Mouse (Mus musculus) embryonic facial prominence, embryonic 14.5 days (tissue): ENCODE measurements around the gene Mep1a. TPM values are rescaled to one million over a fixed set of nuclear protein-coding genes. Genes with fewer than 3 reads are reported as not detected.

Source experiments
- ATAC-seq: fragments of 200-750 bp; cut with Nextera tagmentation; 2 replicates; pipeline ENCODE4 v1.8.0; 2017; ENCODE audit warnings: low read depth, moderate number of reproducible peaks, moderate TSS enrichment
- DNase-seq: peaks from one replicate; pipeline ENCODE4 v3.0.0-alpha.2; 2015; ENCODE audit warnings: low spot score
- H3K27ac ChIP-seq: fragments of 300-500 bp; sonication (generic); replicated peaks from 2 replicates; pipeline ENCODE4 v1.5.1; 2014; ENCODE audit warnings: low read depth, mild to moderate bottlenecking, low read length, moderate library complexity
- H3K27me3 ChIP-seq: fragments of 300-500 bp; sonication (generic); replicated peaks from 2 replicates; pipeline ENCODE4 v1.6.1; 2014; ENCODE audit warnings: low read length; ENCODE audit not compliant: control insufficient read depth, insufficient read depth
- H3K36me3 ChIP-seq: fragments of 300-500 bp; sonication (generic); 2 replicates; pipeline ENCODE4 v1.6.1; 2014; ENCODE audit warnings: low read length, mixed read lengths; ENCODE audit not compliant: control insufficient read depth, insufficient read depth
- H3K4me1 ChIP-seq: fragments of 300-500 bp; sonication (generic); 2 replicates; pipeline ENCODE4 v1.6.1; 2014; ENCODE audit warnings: antibody characterized with exemption, low read length; ENCODE audit not compliant: control insufficient read depth, insufficient read depth
- H3K4me2 ChIP-seq: fragments of 300-500 bp; sonication (generic); 2 replicates; pipeline ENCODE4 v1.6.1; 2014; ENCODE audit warnings: low read depth, mild to moderate bottlenecking, low read length, moderate library complexity, mixed read lengths
- H3K4me3 ChIP-seq: fragments of 300-500 bp; sonication (generic); 2 replicates; pipeline ENCODE4 v1.5.1; 2014; ENCODE audit warnings: low read depth, mild to moderate bottlenecking, low read length
- H3K9ac ChIP-seq: fragments of 300-500 bp; sonication (generic); 2 replicates; pipeline ENCODE4 v1.6.1; 2014; ENCODE audit warnings: low read depth, mild to moderate bottlenecking, low read length, moderate library complexity, mixed read lengths
- H3K9me3 ChIP-seq: fragments of 300-500 bp; sonication (generic); 2 replicates; pipeline ENCODE4 v1.6.1; 2016; ENCODE audit warnings: low read length; ENCODE audit not compliant: control insufficient read depth
- WGBS: fragments of 180-500 bp; shearing (Covaris S2); extraction: QIAGEN DNeasy Blood & Tissue Kit; methylation state at CpG from one replicate; pipeline ENCODE4 v1.1.7; 2014; 5-methylcytosine and 5-hydroxymethylcytosine counted together
- polyA plus RNA-seq: library from polyadenylated mRNA; unstranded; fragments of >200 nt; fragmentation: Nextera tagmentation; extraction: Ambion mirVana; gene quantifications from 2 replicates; pipeline ENCODE4 v1.2.1, GENCODE M21; 2014

Mep1a gene
- polyA plus RNA-seq, 1 experiment from 2014 or later, result 0.45 TPM

DNA sequence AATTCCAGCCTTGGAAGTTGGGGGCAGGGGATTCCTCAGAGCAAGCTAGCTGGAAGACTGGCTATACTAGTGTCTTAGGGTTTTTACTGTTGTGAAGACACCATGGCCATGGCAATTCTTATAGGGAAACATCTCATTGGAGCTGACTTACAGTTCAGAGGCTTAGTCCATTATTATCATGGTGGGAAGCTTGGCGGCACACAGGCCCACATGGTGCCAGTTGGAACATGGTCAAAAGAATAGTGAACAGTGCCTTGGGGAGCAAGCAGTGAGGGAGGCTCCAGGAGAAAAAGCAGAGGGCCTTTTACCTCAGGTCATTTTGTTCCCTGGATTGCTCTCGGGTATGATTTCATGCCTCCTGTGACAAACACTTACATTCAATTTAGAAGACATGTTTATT lies 27.9 kb upstream of the Mep1a start:
- Histone ChIP-seq H3K4me3 (no peak overlapping the region), H3K36me3 (no peaks in the 10 kb centered on the region), H3K9ac (no peak overlapping the region), H3K27me3 (no peaks in the 10 kb centered on the region), H3K27ac (no peak overlapping the region), H3K9me3 (no peaks in the 10 kb centered on the region), H3K4me2 (no peak overlapping the region), H3K4me1 (peaks cover 8% of the 10 kb centered on the region; the same call in 1 of the 2 replicates)
- ATAC-seq (no peak), DNase-seq (no peak)
- 70% methylated on average over 2 of the region's 2 CpGs for WGBS

DNA sequence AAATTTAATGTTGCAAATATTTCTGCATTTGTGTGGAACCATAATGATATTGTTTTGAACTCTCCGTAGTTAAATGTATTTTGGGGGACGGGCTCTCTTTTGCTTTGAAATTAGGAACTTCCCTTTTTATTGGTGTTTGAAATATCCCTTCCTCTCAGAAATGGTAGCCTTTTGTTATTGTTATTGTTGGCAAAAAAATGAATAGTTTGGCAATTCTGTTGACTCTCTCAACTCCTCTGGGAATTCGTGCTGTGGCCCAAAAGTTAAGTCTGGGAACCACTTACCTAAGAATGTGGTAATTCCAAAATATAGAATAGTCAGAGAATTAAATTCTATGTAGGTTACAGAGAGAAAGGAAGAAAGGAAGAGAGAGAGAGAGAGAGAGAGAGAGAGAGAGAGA lies 17.6 kb upstream of the Mep1a start:
- DNase-seq, result no peak
- no peak overlapping the region for H3K4me2 ChIP-seq
- H3K4me3 ChIP-seq, result no peak overlapping the region
- H3K27ac ChIP-seq, result no peak overlapping the region
- no peak overlapping the region for H3K9ac ChIP-seq
- ATAC-seq, result no peak
- H3K4me1 ChIP-seq, result no peaks in the 10 kb centered on the region
- WGBS, result 80% methylated on average over 3 of the region's 3 CpGs
- no peaks in the 10 kb centered on the region; the same call in 1 of the 2 replicates for H3K27me3 ChIP-seq
- H3K36me3 ChIP-seq, result no peaks in the 10 kb centered on the region
- peaks cover 4% of the 10 kb centered on the region; the same call in 1 of the 2 replicates for H3K9me3 ChIP-seq

- Histone ChIP-seq H3K27me3 (no peaks in the 10 kb centered on the region; the same call in 1 of the 2 replicates), H3K9ac (no peak overlapping the region), H3K4me2 (no peak overlapping the region), H3K4me1 (no peaks in the 10 kb centered on the region), H3K36me3 (no peaks in the 10 kb centered on the region), H3K4me3 (no peak overlapping the region), H3K27ac (no peak overlapping the region), H3K9me3 (peaks cover 13% of the 10 kb centered on the region)
- peak; percentile 65 for ATAC-seq
- 27% methylated on average over 18 of the region's 18 CpGs for WGBS
- peak; percentile 93 for DNase-seq
These were observed 16.2 kb upstream of the Mep1a start for GRCm38 (mm10) chr17:43518644-43519409.

DNA sequence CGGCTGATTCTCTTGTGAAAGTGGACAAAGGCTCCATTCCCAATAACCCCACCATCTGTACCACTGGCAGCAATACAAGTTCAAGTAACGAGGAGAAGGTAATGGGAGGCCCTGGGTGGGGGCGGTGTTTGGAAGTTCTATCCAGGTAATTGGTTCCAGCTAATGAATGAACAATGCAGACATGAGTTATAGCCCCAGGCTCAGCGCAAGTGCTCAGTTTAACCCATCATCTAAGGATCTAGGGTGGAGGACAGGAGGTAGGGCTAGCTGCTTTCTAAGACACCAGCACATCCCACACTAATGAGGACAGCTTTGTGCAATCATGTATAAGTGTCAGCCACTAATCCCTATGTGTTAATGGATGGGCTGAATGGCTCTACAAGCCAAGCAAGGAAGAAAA lies 8.2 kb upstream of the Mep1a start:
- Histone ChIP-seq H3K36me3 (no peaks in the 10 kb centered on the region), H3K9ac (no peak overlapping the region), H3K27me3 (no peaks in the 10 kb centered on the region), H3K9me3 (peaks cover 13% of the 10 kb centered on the region), H3K4me3 (no peak overlapping the region), H3K4me2 (no peak overlapping the region), H3K4me1 (no peaks in the 10 kb centered on the region), H3K27ac (no peak overlapping the region)
- peak; percentile 27 for DNase-seq
- WGBS, result 58% methylated on average over 4 of the region's 4 CpGs
- ATAC-seq, result peak; percentile 41; the same call in 1 of the 2 replicates

GRCm38 (mm10) chr17:43504594-43504934 lies 2.0 kb upstream of the Mep1a start:
- no peaks in the 10 kb centered on the region for H3K4me1 ChIP-seq
- DNase-seq, result no peak
- H3K27me3 ChIP-seq, result no peaks in the 10 kb centered on the region
- 58% methylated on average over 6 of the region's 6 CpGs for WGBS
- H3K36me3 ChIP-seq, result no peaks in the 10 kb centered on the region
- H3K9ac ChIP-seq, result no peak overlapping the region
- no peak for ATAC-seq
- H3K4me3 ChIP-seq, result no peak overlapping the region
- no peaks in the 10 kb centered on the region for H3K9me3 ChIP-seq
- no peak overlapping the region for H3K4me2 ChIP-seq
- no peak overlapping the region for H3K27ac ChIP-seq

- WGBS, result 69% methylated on average over 4 of the region's 4 CpGs
- no peaks in the 10 kb centered on the region for H3K9me3 ChIP-seq
- H3K36me3 ChIP-seq, result no peaks in the 10 kb centered on the region
- no peak overlapping the region for H3K9ac ChIP-seq
- no peak for ATAC-seq
- no peaks in the 10 kb centered on the region for H3K4me1 ChIP-seq
- H3K27me3 ChIP-seq, result no peaks in the 10 kb centered on the region
- H3K27ac ChIP-seq, result no peak overlapping the region
- no peak overlapping the region for H3K4me3 ChIP-seq
- H3K4me2 ChIP-seq, result no peak overlapping the region
- DNase-seq, result no peak
These were observed 1.4 kb upstream of the Mep1a start for GRCm38 (mm10) chr17:43503861-43504593.

GRCm38 (mm10) chr17:43501631-43502030 lies 981 bp downstream of the Mep1a start:
- no peak overlapping the region for H3K4me3 ChIP-seq
- H3K9me3 ChIP-seq, result no peaks in the 10 kb centered on the region
- no peaks in the 10 kb centered on the region for H3K27me3 ChIP-seq
- no peak overlapping the region for H3K27ac ChIP-seq
- 91% methylated on average over 5 of the region's 5 CpGs for WGBS
- ATAC-seq (no peak), DNase-seq (no peak)
- no peaks in the 10 kb centered on the region for H3K36me3 ChIP-seq
- H3K4me1 ChIP-seq, result no peaks in the 10 kb centered on the region
- no peak overlapping the region for H3K4me2 ChIP-seq
- H3K9ac ChIP-seq, result no peak overlapping the region

- H3K4me3 ChIP-seq, result no peak overlapping the region
- H3K27ac ChIP-seq, result no peak overlapping the region
- no peaks in the 10 kb centered on the region for H3K36me3 ChIP-seq
- H3K4me1 ChIP-seq, result no peaks in the 10 kb centered on the region
- 72% methylated on average over 3 of the region's 3 CpGs for WGBS
- no peak overlapping the region for H3K4me2 ChIP-seq
- no peaks in the 10 kb centered on the region for H3K9me3 ChIP-seq
- no peaks in the 10 kb centered on the region for H3K27me3 ChIP-seq
- H3K9ac ChIP-seq, result no peak overlapping the region
- ATAC-seq (no peak), DNase-seq (no peak)
These were observed 1.4 kb downstream of the Mep1a start for GRCm38 (mm10) chr17:43501223-43501622.
